Mouse (Mus musculus): ENCODE measurements around the gene Armh3.

DNA sequence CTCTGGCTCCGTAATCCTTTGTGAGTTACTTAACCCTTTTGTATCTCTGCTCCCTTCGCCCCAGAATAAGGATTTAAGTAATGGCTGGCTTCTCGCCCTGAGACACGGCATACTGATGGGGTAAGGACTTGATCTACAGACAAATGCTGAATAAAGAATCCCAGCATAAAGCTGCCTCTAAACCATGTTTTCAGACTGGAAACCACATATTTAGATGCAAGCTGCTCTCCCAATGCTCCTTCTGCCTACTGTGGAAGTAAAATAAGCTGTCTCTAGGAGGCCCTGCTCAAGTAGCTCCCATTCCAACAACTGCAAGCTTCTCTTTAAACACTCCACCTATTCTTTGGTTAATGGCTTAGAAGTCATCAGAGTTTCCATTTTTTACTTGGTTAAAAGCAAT, 81.8 kb downstream of the Armh3 start:
- TF ChIP-seq POLR2A (IDR thresholded peaks at IDR 0.05; ENCODE audit: insufficient read depth, low read depth, low read length) (no peak), CTCF (IDR thresholded peaks at IDR 0.05; ENCODE audit: insufficient read depth, low read depth, low read length) (no peak)

All from olfactory bulb, adult 2 months (tissue).